Mouse (Mus musculus): ENCODE data around the gene Cela1. TPM values are rescaled to one million over a fixed set of nuclear protein-coding genes. Genes with fewer than 3 reads are reported as not detected.

Cela1 gene
- polyA plus RNA-seq, 1 experiment from 2014 or later, result 3.3 TPM

DNA sequence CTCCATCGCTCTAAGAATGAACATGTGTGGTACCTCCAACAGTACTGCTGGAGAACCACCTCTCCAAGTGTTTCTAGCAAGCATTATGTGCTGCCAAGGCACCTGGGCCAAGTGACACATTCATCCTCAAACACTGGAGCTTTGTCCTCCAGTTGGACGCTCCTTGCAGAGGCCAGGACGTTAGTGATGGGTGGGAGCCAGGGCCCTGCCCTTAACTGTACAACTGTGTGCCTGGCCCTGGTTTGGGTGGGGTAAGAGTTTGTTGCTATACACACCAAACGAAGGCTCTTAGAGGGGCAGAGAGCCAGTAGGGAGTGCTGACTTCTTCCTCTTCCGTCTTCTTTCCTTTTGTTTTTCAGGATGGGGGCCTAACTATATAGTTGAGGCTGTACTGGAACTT is 12.7 kb upstream of the Cela1 start:
- Histone ChIP-seq H3K36me3 (ENCODE audit: control insufficient read depth, insufficient read depth) (no peaks in the 10 kb centered on the region), H3K9me3 (replicated peaks; ENCODE audit: control insufficient read depth, low read length) (no peaks in the 10 kb centered on the region), H3K9ac (ENCODE audit: low read length) (no peak overlapping the region), H3K4me1 (ENCODE audit: control insufficient read depth, insufficient read depth, low read length) (peaks cover 6% of the 10 kb centered on the region; the same call in 1 of the 2 replicates), H3K27me3 (ENCODE audit: control insufficient read depth, insufficient read depth, low read length) (peaks cover 20% of the 10 kb centered on the region), H3K4me2 (ENCODE audit: low read depth, low read length) (no peak overlapping the region), H3K27ac (ENCODE audit: low read length) (no peak overlapping the region), H3K4me3 (ENCODE audit: low read length) (no peak overlapping the region)
- WGBS, result 65% methylated on average over 5 of the region's 5 CpGs
- no peak for ATAC-seq (replicated peaks; ENCODE audit: extremely low read depth, insufficient read depth, low FRiP score)

DNA sequence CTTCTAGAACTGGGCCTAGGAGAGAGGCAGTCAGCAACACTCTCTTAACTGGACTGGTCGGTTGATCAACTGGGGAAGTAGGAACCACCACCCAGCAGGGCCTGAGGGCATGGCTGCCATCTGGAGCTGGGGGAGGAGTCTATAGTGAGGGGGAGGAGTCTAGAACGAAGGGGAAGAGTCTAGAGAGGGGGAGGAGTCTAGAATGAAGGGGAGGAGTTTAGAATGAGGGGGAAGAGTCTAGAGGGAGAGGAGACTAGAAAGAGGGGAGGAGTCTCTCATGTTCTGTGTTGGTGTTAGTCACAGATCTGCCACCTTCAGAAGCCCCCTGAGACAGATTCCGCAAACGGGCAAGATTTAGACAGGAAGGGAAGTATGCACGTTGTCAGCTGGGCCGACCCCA is 11.7 kb upstream of the Cela1 start:
- no peak overlapping the region for H3K4me2 ChIP-seq (ENCODE audit: low read depth, low read length)

DNA sequence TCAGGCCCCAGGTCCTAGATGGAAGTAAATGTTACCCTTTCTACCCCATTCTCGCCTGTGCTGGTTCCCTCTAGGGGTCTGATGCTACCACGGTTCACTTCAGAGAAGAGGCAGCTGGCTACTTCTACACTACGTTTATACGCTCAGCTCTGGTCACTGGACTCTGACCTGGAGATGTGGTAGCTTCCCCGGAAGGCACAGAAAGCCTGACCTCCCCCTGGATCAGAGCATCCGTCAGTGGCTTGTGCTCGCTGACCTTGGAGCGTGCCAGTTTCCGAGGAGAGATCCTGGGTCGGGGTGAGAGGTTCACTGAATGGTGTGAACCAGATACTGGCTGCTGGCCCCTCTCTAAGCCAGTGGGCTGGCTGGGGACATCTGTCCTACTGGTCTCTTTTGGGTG is 10.4 kb upstream of the Cela1 start:
- Histone ChIP-seq H3K4me2 (ENCODE audit: low read depth, low read length) (no peak overlapping the region), H3K27me3 (ENCODE audit: control insufficient read depth, insufficient read depth, low read length) (peaks cover 4% of the 10 kb centered on the region; the same call in 1 of the 2 replicates), H3K9me3 (replicated peaks; ENCODE audit: control insufficient read depth, low read length) (no peaks in the 10 kb centered on the region), H3K9ac (ENCODE audit: low read length) (no peak overlapping the region), H3K4me1 (ENCODE audit: control insufficient read depth, insufficient read depth, low read length) (no peaks in the 10 kb centered on the region), H3K27ac (ENCODE audit: low read length) (no peak overlapping the region), H3K36me3 (ENCODE audit: control insufficient read depth, insufficient read depth) (no peaks in the 10 kb centered on the region), H3K4me3 (ENCODE audit: low read length) (no peak overlapping the region)
- WGBS, result 69% methylated on average over 10 of the region's 10 CpGs
- ATAC-seq (replicated peaks; ENCODE audit: extremely low read depth, insufficient read depth, low FRiP score), result no peak

More for the DNA sequence above, 11.7 kb upstream of the Cela1 start:
- H3K9ac ChIP-seq (ENCODE audit: low read length), result no peak overlapping the region
- 71% methylated on average over 6 of the region's 6 CpGs for WGBS
- H3K36me3 ChIP-seq (ENCODE audit: control insufficient read depth, insufficient read depth), result no peaks in the 10 kb centered on the region
- no peaks in the 10 kb centered on the region for H3K9me3 ChIP-seq (replicated peaks; ENCODE audit: control insufficient read depth, low read length)
- ATAC-seq (replicated peaks; ENCODE audit: extremely low read depth, insufficient read depth, low FRiP score), result 0 out of 2 replicates have a peak, but pooled peaks have one; percentile 23
- peaks cover 16% of the 10 kb centered on the region; the same call in 1 of the 2 replicates for H3K27me3 ChIP-seq (ENCODE audit: control insufficient read depth, insufficient read depth, low read length)
- H3K27ac ChIP-seq (ENCODE audit: low read length), result no peak overlapping the region
- peaks cover 6% of the 10 kb centered on the region; the same call in 1 of the 2 replicates for H3K4me1 ChIP-seq (ENCODE audit: control insufficient read depth, insufficient read depth, low read length)
- no peak overlapping the region for H3K4me3 ChIP-seq (ENCODE audit: low read length)

GRCm38 (mm10) chr15:100694406-100694805 is 6.7 kb upstream of the Cela1 start:
- Histone ChIP-seq H3K36me3 (ENCODE audit: control insufficient read depth, insufficient read depth) (no peaks in the 10 kb centered on the region), H3K4me3 (ENCODE audit: low read length) (no peak overlapping the region), H3K9ac (ENCODE audit: low read length) (no peak overlapping the region), H3K9me3 (replicated peaks; ENCODE audit: control insufficient read depth, low read length) (peaks cover 10% of the 10 kb centered on the region), H3K27me3 (ENCODE audit: control insufficient read depth, insufficient read depth, low read length) (no peaks in the 10 kb centered on the region), H3K27ac (ENCODE audit: low read length) (no peak overlapping the region), H3K4me1 (ENCODE audit: control insufficient read depth, insufficient read depth, low read length) (0 out of 2 replicates have a peak, but pooled peaks cover 4% of the 10 kb centered on the region), H3K4me2 (ENCODE audit: low read depth, low read length) (no peak overlapping the region)
- ATAC-seq (replicated peaks; ENCODE audit: extremely low read depth, insufficient read depth, low FRiP score), result no peak
- WGBS, result 90% methylated on average over 9 of the region's 9 CpGs

DNA sequence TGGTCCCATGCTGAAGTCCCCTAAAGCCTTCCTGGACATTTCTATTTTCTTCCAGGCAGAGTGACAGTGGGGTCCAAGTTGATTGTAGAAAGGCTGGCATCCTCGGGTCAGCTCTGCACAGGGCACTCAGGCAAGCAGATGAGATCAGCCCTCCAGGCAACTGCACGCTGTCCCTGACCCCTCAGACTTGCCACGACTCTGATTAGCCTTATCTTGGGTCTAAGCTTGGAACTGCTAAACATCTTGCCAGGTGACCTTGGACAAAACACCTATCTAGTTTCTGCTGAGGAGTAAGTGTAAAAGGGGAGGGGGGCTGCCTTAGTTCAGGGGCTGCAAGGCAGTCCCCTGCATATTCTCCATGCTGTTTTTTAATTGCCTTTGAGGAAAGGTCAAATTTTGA is 4.3 kb upstream of the Cela1 start:
- Histone ChIP-seq H3K4me2 (ENCODE audit: low read depth, low read length) (no peak overlapping the region), H3K9me3 (replicated peaks; ENCODE audit: control insufficient read depth, low read length) (peaks cover 10% of the 10 kb centered on the region), H3K36me3 (ENCODE audit: control insufficient read depth, insufficient read depth) (no peaks in the 10 kb centered on the region), H3K4me1 (ENCODE audit: control insufficient read depth, insufficient read depth, low read length) (peaks cover 5% of the 10 kb centered on the region; the same call in 1 of the 2 replicates), H3K27ac (ENCODE audit: low read length) (no peak overlapping the region), H3K27me3 (ENCODE audit: control insufficient read depth, insufficient read depth, low read length) (no peaks in the 10 kb centered on the region), H3K4me3 (ENCODE audit: low read length) (no peak overlapping the region), H3K9ac (ENCODE audit: low read length) (no peak overlapping the region)
- WGBS, result 33% methylated on average over 3 of the region's 3 CpGs
- no peak for ATAC-seq (replicated peaks; ENCODE audit: extremely low read depth, insufficient read depth, low FRiP score)

DNA sequence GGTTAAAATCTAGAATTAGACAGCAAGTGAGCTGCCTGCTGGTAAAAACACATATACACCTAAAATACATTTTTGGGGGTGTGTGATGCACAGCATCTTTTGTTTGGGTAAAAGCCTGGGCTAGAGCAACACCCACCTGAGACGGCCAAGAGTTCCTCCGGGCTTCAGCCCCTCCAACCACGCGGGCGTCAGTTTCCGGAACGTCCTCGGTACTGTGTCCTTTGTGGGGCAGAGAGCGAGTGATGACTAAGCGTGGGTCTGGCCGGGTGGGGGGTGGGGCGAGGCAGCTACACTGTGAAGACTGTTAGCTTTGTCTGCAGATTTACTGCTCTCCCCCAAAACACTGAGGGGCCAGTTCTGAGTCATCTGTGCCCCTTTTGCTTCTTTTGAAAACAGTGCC is 732 bp downstream of the Cela1 start:
- 33% methylated on average over 12 of the region's 12 CpGs for WGBS
- no peak; the same call in 1 of the 2 replicates for ATAC-seq (replicated peaks; ENCODE audit: extremely low read depth, insufficient read depth, low FRiP score)
- Histone ChIP-seq H3K9ac (ENCODE audit: low read length) (no peak overlapping the region), H3K4me1 (ENCODE audit: control insufficient read depth, insufficient read depth, low read length) (peaks cover 6% of the 10 kb centered on the region; the same call in 1 of the 2 replicates), H3K4me2 (ENCODE audit: low read depth, low read length) (no peak overlapping the region; the same call in 1 of the 2 replicates), H3K27me3 (ENCODE audit: control insufficient read depth, insufficient read depth, low read length) (no peaks in the 10 kb centered on the region), H3K9me3 (replicated peaks; ENCODE audit: control insufficient read depth, low read length) (peaks cover 10% of the 10 kb centered on the region), H3K27ac (ENCODE audit: low read length) (no peak overlapping the region), H3K4me3 (ENCODE audit: low read length) (no peak overlapping the region), H3K36me3 (ENCODE audit: control insufficient read depth, insufficient read depth) (no peaks in the 10 kb centered on the region)

- Histone ChIP-seq H3K36me3 (ENCODE audit: control insufficient read depth, insufficient read depth) (no peaks in the 10 kb centered on the region), H3K27ac (ENCODE audit: low read length) (no peak overlapping the region), H3K4me2 (ENCODE audit: low read depth, low read length) (no peak overlapping the region), H3K9ac (ENCODE audit: low read length) (no peak overlapping the region), H3K4me3 (ENCODE audit: low read length) (no peak overlapping the region), H3K9me3 (replicated peaks; ENCODE audit: control insufficient read depth, low read length) (peaks cover 10% of the 10 kb centered on the region), H3K27me3 (ENCODE audit: control insufficient read depth, insufficient read depth, low read length) (no peaks in the 10 kb centered on the region), H3K4me1 (ENCODE audit: control insufficient read depth, insufficient read depth, low read length) (peaks cover 3% of the 10 kb centered on the region; the same call in 1 of the 2 replicates)
- no peak for ATAC-seq (replicated peaks; ENCODE audit: extremely low read depth, insufficient read depth, low FRiP score)
- WGBS, result 80% methylated on average over 6 of the region's 6 CpGs
Observed at GRCm38 (mm10) chr15:100686434-100686833, 1.3 kb downstream of the Cela1 start.

- no peak overlapping the region for H3K4me3 ChIP-seq (ENCODE audit: low read length)
- peaks cover 3% of the 10 kb centered on the region; the same call in 1 of the 2 replicates for H3K4me1 ChIP-seq (ENCODE audit: control insufficient read depth, insufficient read depth, low read length)
- H3K27ac ChIP-seq (ENCODE audit: low read length), result no peak overlapping the region
- no peaks in the 10 kb centered on the region for H3K27me3 ChIP-seq (ENCODE audit: control insufficient read depth, insufficient read depth, low read length)
- no peak overlapping the region for H3K9ac ChIP-seq (ENCODE audit: low read length)
- H3K4me2 ChIP-seq (ENCODE audit: low read depth, low read length), result no peak overlapping the region
- no peak for ATAC-seq (replicated peaks; ENCODE audit: extremely low read depth, insufficient read depth, low FRiP score)
- H3K9me3 ChIP-seq (replicated peaks; ENCODE audit: control insufficient read depth, low read length), result peaks cover 8% of the 10 kb centered on the region
- H3K36me3 ChIP-seq (ENCODE audit: control insufficient read depth, insufficient read depth), result no peaks in the 10 kb centered on the region
- 67% methylated on average over 8 of the region's 8 CpGs for WGBS
Observed at GRCm38 (mm10) chr15:100685849-100686248, 1.9 kb downstream of the Cela1 start.

- Histone ChIP-seq H3K4me1 (ENCODE audit: control insufficient read depth, insufficient read depth, low read length) (peaks cover 3% of the 10 kb centered on the region; the same call in 1 of the 2 replicates), H3K9ac (ENCODE audit: low read length) (no peak overlapping the region), H3K9me3 (replicated peaks; ENCODE audit: control insufficient read depth, low read length) (peaks cover 4% of the 10 kb centered on the region), H3K27ac (ENCODE audit: low read length) (no peak overlapping the region), H3K4me2 (ENCODE audit: low read depth, low read length) (no peak overlapping the region), H3K4me3 (ENCODE audit: low read length) (no peak overlapping the region), H3K36me3 (ENCODE audit: control insufficient read depth, insufficient read depth) (no peaks in the 10 kb centered on the region), H3K27me3 (ENCODE audit: control insufficient read depth, insufficient read depth, low read length) (no peaks in the 10 kb centered on the region)
- 26% methylated on average over 13 of the region's 13 CpGs for WGBS
- no peak for ATAC-seq (replicated peaks; ENCODE audit: extremely low read depth, insufficient read depth, low FRiP score)
Observed at GRCm38 (mm10) chr15:100685255-100685654, 2.5 kb downstream of the Cela1 start.
